In genomic region chr1:82290723-82291150, GRCm38 (mm10) we compare ENCODE assay signal across 7 mouse cellular contexts. TPM values are rescaled to one million over a fixed set of nuclear protein-coding genes. Genes with fewer than 3 reads are reported as not detected.
DNase-seq lines count a peak whose midpoint lies in the region; ATAC-seq and TF ChIP-seq lines count a peak whose summit lies in the region.

No protein-coding gene starts in this region.

- peak overlapping the region; percentile 91 for H3K9ac ChIP-seq in hindbrain, embryonic 15.5 days

- peaks cover 56% of the 10 kb centered on the region for H3K4me1 ChIP-seq in hindbrain, embryonic 15.5 days (replicated peaks)
- peaks cover 16% of the 10 kb centered on the region for H3K4me1 ChIP-seq in small intestine, adult 2 months (ENCODE audit: control insufficient read depth, insufficient read depth, insufficient read length, low read length)

- peak overlapping the region; percentile 99 for H3K27ac ChIP-seq in hindbrain, embryonic 15.5 days (replicated peaks)
- H3K27ac ChIP-seq in small intestine, adult 2 months (ENCODE audit: insufficient read depth, low read depth, low read length): peak overlapping the region; percentile 61

- H3K27me3 ChIP-seq in hindbrain, embryonic 15.5 days: no peaks in the 10 kb centered on the region
- peaks cover 10% of the 10 kb centered on the region for H3K27me3 ChIP-seq in small intestine, adult 2 months (ENCODE audit: control insufficient read depth, insufficient read depth, low read length)

- 0 out of 2 replicates have a peak, but pooled peaks cover 4% of the 10 kb centered on the region for H3K36me3 ChIP-seq in hindbrain, embryonic 15.5 days
- no peaks in the 10 kb centered on the region for H3K36me3 ChIP-seq in small intestine, adult 2 months (ENCODE audit: control insufficient read depth, insufficient read depth, low read length)

- peak; percentile 24; the same call in 1 of the 2 replicates for TF ChIP-seq POLR2A in small intestine, adult 2 months (IDR thresholded peaks at IDR 0.05; ENCODE audit: low read depth, low read length)

- TF ChIP-seq CTCF in small intestine, adult 2 months (IDR thresholded peaks at IDR 0.05; ENCODE audit: extremely low read depth, insufficient read length, insufficient replicate concordance, low read depth, low read length): no peak

- peak overlapping the region; percentile 83 for H3K4me3 ChIP-seq in hindbrain, embryonic 15.5 days
- peak overlapping the region; percentile 77 for H3K4me3 ChIP-seq in small intestine, adult 2 months (ENCODE audit: low read depth, low read length)

- DNase-seq in ZHBTc4 (ENCODE audit: low read depth, low spot score): peak; percentile 73
- DNase-seq in cerebellum, adult 9-10 months: peak; percentile 88
- DNase-seq in frontal cortex, postnatal 36 days (ENCODE audit: low spot score in 2 of 2): peak; percentile 84 to 88
- DNase-seq in left cerebral cortex, adult 18-20 months (ENCODE audit: low spot score in 2 of 2): peak; percentile 75 to 87
- DNase-seq in lung, postnatal 4 days: peak; percentile 83 to 92

- no peaks in the 10 kb centered on the region for H3K9me3 ChIP-seq in hindbrain, embryonic 15.5 days

- H3K4me2 ChIP-seq in hindbrain, embryonic 15.5 days: peak overlapping the region; percentile 91

- ATAC-seq in hindbrain, embryonic 15.5 days (ENCODE audit: low FRiP score, low read depth): peak; percentile 54

- WGBS in hindbrain, embryonic 15.5 days: 0% methylated on average over 31 of the region's 31 CpGs
- under 1% methylated on average over 31 of the region's 31 CpGs for WGBS in small intestine, adult 2 months

RNA-seq across cellular contexts. Expression of gene Irs1, which starts 0.5 kb away (rescaled TPM):
- polyA plus RNA-seq in hindbrain, embryonic 15.5 days (2015; fragmentation: Nextera tagmentation; extraction: Ambion mirVana): 9.0 and 9.5 TPM in 2 replicates
- 10 to 100 TPM; 15.3 to 17.2 TPM for total RNA-seq in left cerebral cortex, adult 18-20 months (2021)
- polyA plus RNA-seq in small intestine, adult 2 months (2012; rRNA removed): 0.95 and 1.1 TPM in 2 replicates

RNA-seq across cellular contexts. Expression of gene Rhbdd1, which starts 25.5 kb away (rescaled TPM):
- polyA plus RNA-seq in hindbrain, embryonic 15.5 days (2015; fragmentation: Nextera tagmentation; extraction: Ambion mirVana): 4.0 and 4.1 TPM in 2 replicates
- 1 to 10 TPM; 6.2 to 6.6 TPM for total RNA-seq in left cerebral cortex, adult 18-20 months (2021)
- 3.0 and 4.9 TPM in 2 replicates for polyA plus RNA-seq in small intestine, adult 2 months (2012; rRNA removed)

RNA-seq across cellular contexts. Expression of gene Gm9747, which starts 57.8 kb away (rescaled TPM):
- 28.3 and 28.8 TPM in 2 replicates for polyA plus RNA-seq in hindbrain, embryonic 15.5 days (2015; fragmentation: Nextera tagmentation; extraction: Ambion mirVana)
- not detected for total RNA-seq in left cerebral cortex, adult 18-20 months (2021)
- not detected in 2 replicates for polyA plus RNA-seq in small intestine, adult 2 months (2012; rRNA removed)

Comparison
In these comparisons a context has a peak if more than half of its experiments do, and no peak if none do; other contexts are left out.
1. Peak in every context shown above with its lines: DNase-seq, ATAC-seq, H3K4me3 ChIP-seq and H3K27ac ChIP-seq.
2. RNA of gene Gm9747, which starts 57.8 kb away (polyA plus RNA-seq): 28.3 to 28.8 TPM in hindbrain, embryonic 15.5 days; not detected in small intestine, adult 2 months; every median in the first group is over 10 times any median in the second.